Mouse (Mus musculus) thymus, adult 2 months (tissue): ENCODE measurements around the gene Hist2h2bb. TPM values are rescaled to one million over a fixed set of nuclear protein-coding genes. Genes with fewer than 3 reads are reported as not detected.
"Not testable (repeated sequence)": the region's sequence is repeated elsewhere in the genome, so short reads cannot be mapped to it uniquely, and the experiment has no call there.

Experiments
- DNase-seq: peaks from one replicate; pipeline ENCODE4 v3.0.0; 2021
- H3K27ac ChIP-seq: fragments of 200-500 bp; 2 replicates; pipeline ENCODE4 v1.5.1; 2012; ENCODE audit warnings: low read length, control low read depth; ENCODE audit not compliant: control insufficient read depth, insufficient read depth
- H3K27me3 ChIP-seq: fragments of 200-500 bp; 2 replicates; pipeline ENCODE4 v1.6.1; 2012; ENCODE audit warnings: mild to moderate bottlenecking, low read length, moderate library complexity, mixed read lengths; ENCODE audit not compliant: control insufficient read depth, insufficient read depth
- H3K36me3 ChIP-seq: fragments of 200-500 bp; 2 replicates; pipeline ENCODE4 v1.6.1; 2012; ENCODE audit warnings: mild to moderate bottlenecking, low read length, moderate library complexity; ENCODE audit not compliant: control insufficient read depth, insufficient read depth
- H3K4me1 ChIP-seq: fragments of 200-500 bp; replicated peaks from 2 replicates; pipeline ENCODE4 v1.6.1; 2012; ENCODE audit warnings: low read length; ENCODE audit not compliant: control insufficient read depth, insufficient read depth
- H3K4me3 ChIP-seq: fragments of 200-500 bp; 2 replicates; pipeline ENCODE4 v1.5.1; 2012; ENCODE audit warnings: mild to moderate bottlenecking, low read length, control low read depth, moderate library complexity; ENCODE audit not compliant: control insufficient read depth, insufficient read depth
- CTCF ChIP-seq: fragments of 200-500 bp; IDR thresholded peaks from 2 replicates; pipeline ENCODE4 v1.5.1; 2012; ENCODE audit warnings: mild to moderate bottlenecking, control low read depth, low read length, moderate library complexity, borderline replicate concordance; ENCODE audit not compliant: control insufficient read depth, poor library complexity, insufficient read depth; ENCODE audit errors: extremely low read depth
- POLR2A ChIP-seq: fragments of 200-500 bp; IDR thresholded peaks from 2 replicates; pipeline ENCODE4 v1.6.1; 2012; ENCODE audit warnings: mild to moderate bottlenecking, low read length, control low read depth, moderate library complexity; ENCODE audit not compliant: control insufficient read depth, poor library complexity, insufficient read depth; ENCODE audit errors: extremely low read depth
- WGBS: fragments of 180-500 bp; shearing (Covaris S2); methylation state at CpG from one replicate; pipeline ENCODE4 v1.1.7; 2018; 5-methylcytosine and 5-hydroxymethylcytosine counted together
- polyA plus RNA-seq: library from polyadenylated mRNA; depleted of rRNA; stranded (reverse); fragments of >200 nt; gene quantifications from 2 replicates; pipeline ENCODE4 v1.2.3, GENCODE M21; 2012

Hist2h2bb gene
- polyA plus RNA-seq, 1 experiment, result 177 TPM

- no peak overlapping the region for H3K4me3 ChIP-seq
- WGBS, result 79% methylated on average over 3 of the region's 3 CpGs
- TF ChIP-seq CTCF, result no peak
- TF ChIP-seq POLR2A, result no peak
- H3K4me1 ChIP-seq, result peaks cover 3% of the 10 kb centered on the region; the same call in 1 of the 2 replicates
- H3K27me3 ChIP-seq, result no peaks in the 10 kb centered on the region
- H3K36me3 ChIP-seq, result no peaks in the 10 kb centered on the region
- no peak overlapping the region for H3K27ac ChIP-seq
- DNase-seq, result no peak
These were observed 33.7 kb upstream of the Hist2h2bb start for GRCm38 (mm10) chr3:96235836-96236235.

DNA sequence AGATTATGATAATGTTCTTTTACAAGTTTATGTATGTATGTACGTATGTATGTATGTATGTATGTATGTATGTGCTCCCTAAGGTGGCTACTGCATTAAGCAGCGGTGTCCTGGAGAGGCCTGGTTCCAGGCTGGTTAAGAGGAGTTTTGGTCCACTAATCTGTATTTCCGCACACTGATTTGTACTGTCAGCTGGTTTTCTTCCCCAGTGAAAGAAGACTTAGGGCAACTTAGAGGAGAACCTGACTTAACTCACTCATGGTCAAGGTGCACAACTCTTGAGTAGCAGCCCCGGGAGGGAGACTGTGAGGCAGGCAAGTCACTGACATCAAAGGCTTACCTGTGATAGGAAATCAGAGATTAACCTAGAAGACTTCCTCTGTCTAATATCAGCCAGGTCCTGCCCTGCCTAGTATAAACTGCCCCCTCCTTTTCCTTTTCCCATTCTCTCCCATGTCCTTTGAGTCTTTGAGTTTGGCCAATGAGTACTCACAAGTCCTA lies 32.7 kb upstream of the Hist2h2bb start:
- TF ChIP-seq CTCF (no peak), POLR2A (no peak)
- H3K27me3 ChIP-seq, result no peaks in the 10 kb centered on the region
- DNase-seq, result no peak
- H3K27ac ChIP-seq, result no peak overlapping the region
- peaks cover 3% of the 10 kb centered on the region; the same call in 1 of the 2 replicates for H3K4me1 ChIP-seq
- WGBS, result 80% methylated on average over 4 of the region's 4 CpGs
- H3K36me3 ChIP-seq, result no peaks in the 10 kb centered on the region
- no peak overlapping the region for H3K4me3 ChIP-seq

GRCm38 (mm10) chr3:96237335-96237903 lies 32.1 kb upstream of the Hist2h2bb start:
- Histone ChIP-seq H3K27me3 (no peaks in the 10 kb centered on the region), H3K36me3 (no peaks in the 10 kb centered on the region), H3K4me3 (peak overlapping the region; percentile 26), H3K27ac (0 out of 2 replicates have a peak overlapping the region, but pooled peaks have one; percentile 31), H3K4me1 (peaks cover 6% of the 10 kb centered on the region)
- no peak for TF ChIP-seq CTCF
- TF ChIP-seq POLR2A, result no peak
- DNase-seq, result no peak
- WGBS, result 60% methylated on average over 7 of the region's 7 CpGs

GRCm38 (mm10) chr3:96237904-96238511 lies 31.5 kb upstream of the Hist2h2bb start:
- 6% methylated on average over 12 of the region's 12 CpGs for WGBS
- peak overlapping the region; percentile 62 for H3K27ac ChIP-seq
- no peak for DNase-seq
- TF ChIP-seq POLR2A (no peak), CTCF (no peak)
- H3K27me3 ChIP-seq, result no peaks in the 10 kb centered on the region
- no peaks in the 10 kb centered on the region for H3K36me3 ChIP-seq
- H3K4me3 ChIP-seq, result peak overlapping the region; percentile 45
- peaks cover 7% of the 10 kb centered on the region for H3K4me1 ChIP-seq

DNA sequence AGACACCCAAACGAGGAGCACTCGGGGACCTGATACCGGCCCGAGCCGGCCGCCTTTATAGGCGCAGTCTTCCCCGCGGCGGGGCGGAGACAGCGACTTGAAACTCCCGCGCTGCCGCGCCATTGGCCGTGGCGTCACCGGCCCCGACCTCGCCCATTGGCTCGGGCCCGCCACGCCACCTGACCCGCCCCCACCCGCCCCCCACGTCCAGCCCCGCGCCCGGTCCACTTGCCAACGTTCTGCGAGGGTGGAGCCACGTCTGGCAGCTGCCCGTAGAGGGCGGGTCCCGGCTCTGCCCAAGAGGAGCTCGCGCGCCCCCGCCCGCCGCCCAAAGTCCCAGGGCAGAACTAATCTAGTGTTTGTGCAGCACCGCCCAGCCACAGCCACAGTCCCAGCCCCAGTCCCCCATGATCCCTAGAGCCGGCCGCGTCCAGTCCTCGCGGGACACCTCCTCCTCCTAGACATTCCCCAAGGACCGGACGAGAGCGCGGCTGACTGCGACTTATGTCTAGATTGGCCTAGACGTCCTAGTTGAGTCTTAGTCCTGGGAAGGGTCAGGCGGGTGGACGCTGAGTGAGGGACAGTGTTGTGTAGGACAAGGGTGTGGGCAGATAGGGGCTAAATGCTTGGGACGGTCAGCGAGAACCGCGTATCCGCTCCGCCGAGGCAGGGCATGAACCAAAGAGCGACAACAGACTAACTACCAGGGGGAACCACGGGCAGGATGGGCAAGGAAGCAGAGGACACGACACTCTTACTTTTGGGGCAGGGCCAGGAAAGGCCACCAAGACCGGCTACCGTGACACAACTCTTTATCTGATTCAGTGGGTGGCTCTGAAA lies 30.4 kb upstream of the Hist2h2bb start, which contains the start of gene Hist2h3c2:
TSS of gene Hist2h3c2 (minus strand) at position 174 of the 840 bp plus-strand sequence.
- not testable (repeated sequence) for DNase-seq, H3K36me3 ChIP-seq, H3K27me3 ChIP-seq
- Histone ChIP-seq H3K4me3 (peak within 1 kb of the TSS; percentile 68), H3K27ac (peak within 1 kb of the TSS; percentile 91), H3K4me1 (peaks cover 11% of the 10 kb centered on the region)
- WGBS, result 2% methylated on average over 15 of the region's 68 CpGs

DNA sequence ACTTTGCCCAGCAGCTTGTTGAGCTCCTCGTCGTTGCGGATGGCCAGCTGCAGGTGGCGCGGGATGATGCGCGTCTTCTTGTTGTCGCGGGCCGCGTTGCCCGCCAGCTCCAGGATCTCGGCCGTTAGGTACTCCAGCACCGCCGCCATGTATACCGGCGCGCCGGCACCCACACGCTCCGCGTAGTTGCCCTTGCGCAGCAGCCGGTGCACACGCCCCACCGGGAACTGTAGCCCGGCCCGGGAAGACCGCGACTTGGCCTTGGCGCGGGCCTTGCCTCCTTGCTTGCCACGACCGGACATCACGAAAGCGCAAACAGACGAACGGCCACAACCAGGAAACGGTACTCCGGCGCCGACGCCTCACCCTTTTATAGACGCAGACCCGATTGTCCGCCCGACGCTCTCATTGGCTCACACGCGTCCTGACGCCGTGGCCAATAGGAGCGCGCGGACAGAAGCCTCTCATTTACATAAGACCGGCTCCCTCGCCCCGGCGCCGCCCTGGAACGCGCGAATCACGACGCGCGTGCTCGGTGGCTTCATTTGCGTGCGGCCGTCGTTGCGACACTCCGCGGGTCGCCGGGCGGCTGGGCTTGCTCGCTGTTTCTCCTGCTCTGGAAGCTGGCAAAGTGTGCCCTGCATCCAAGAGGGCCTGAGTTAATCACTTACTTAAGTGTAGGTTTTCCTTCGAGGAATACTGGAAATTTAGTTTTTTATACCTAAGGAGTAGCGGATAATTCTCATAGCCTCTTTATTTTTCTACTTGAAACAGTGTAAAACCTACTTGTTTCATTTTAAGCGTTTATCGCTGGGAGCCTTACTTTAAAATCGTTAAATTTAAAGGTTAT lies 29.4 kb upstream of the Hist2h2bb start, which contains the start of gene Hist2h2aa2:
TSS of gene Hist2h2aa2 (minus strand) at position 328 of the 850 bp plus-strand sequence.
- peak; percentile 93 for DNase-seq
- H3K4me3 ChIP-seq, result peak within 1 kb of the TSS; percentile 68

More for the DNA sequence above, 29.4 kb upstream of the Hist2h2bb start, which contains the start of gene Hist2h2aa2:
- H3K36me3 ChIP-seq, H3K27me3 ChIP-seq: not testable (repeated sequence)
- TF ChIP-seq POLR2A, result peak; percentile 53
- Histone ChIP-seq H3K4me1 (peaks cover 13% of the 10 kb centered on the region), H3K27ac (peak within 1 kb of the TSS; percentile 91)
- 3% methylated on average over 38 of the region's 85 CpGs for WGBS
